Mouse (Mus musculus) cerebellum, postnatal 10 days (tissue): ENCODE results near the gene Nup93.
"Not testable (repeated sequence)": the region's sequence is repeated elsewhere in the genome, so short reads cannot be mapped to it uniquely, and the experiment has no call there.

Experiments
- DNase-seq, 2 experiments: peaks; one replicate each; pipeline ENCODE4 v3.0.0; 2021; ENCODE audit warnings: mixed read lengths in 2 of 2

Gene Nup93

DNA sequence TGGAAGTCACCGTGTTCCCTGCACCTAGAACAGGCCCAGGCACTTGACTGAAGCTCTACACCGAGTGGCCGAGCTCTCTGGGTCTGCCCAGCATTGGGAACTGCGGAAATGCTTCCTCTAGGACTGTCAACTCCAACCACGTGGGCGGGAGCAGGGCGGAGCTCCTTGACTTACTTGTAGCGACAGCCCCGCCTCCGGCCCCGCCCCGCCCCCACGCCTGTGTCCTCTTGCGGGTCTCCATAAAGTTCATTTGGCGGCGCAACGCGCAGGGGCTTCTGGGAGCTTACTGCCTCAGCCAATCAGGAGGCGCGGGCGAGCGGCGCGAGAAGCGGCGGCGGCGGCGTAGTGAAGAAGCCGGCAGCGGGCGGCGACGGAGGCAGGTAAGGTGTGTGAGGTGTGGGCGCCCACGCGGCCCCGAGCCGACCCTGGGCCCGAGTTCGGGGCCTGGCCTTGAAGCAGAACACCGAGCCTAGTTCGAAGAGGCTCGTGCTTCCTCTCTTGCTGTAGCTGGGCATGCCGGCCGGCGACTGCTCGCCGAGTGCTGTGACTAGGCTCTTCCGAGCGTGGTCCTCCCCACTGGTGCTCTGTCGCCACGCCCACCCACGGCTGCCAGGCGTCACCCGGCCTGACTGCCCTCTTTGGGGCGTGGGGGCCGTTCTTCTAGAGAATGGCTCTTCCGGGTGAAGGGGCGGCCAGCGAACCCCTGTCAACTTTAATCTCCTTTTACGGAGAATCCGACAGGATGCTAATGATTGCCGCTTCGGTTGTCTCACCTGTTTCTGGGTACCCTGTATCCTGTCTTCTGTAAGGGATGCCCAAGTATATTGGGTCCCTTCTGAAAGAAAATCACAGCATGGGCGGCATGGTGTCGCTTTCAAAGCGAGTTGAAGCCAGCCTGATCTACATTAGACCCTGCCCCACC, at the start of gene Nup93:
TSS of gene Nup93 (plus strand) at position 313 of the 922 bp plus-strand sequence.
- DNase-seq = peak; percentile 100

DNA sequence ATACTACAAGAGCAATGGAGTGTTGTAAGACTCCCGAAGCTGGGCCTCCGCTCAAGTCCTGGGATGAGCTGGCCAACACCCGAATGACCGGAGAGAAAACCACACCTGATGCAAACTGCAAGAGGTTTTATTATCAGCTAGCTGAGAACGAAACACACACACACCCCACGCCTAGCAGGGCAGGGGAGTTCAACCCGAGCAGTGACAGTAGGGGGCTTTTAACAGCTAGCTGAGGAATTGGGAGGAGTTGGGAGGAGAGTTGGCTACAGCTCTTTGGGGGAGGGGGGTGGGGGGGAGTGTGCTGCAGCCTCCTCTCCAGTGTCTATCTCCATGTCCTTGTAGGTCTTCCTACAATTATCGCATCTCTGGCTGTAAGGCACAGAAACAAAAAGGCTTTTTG, 48.6 kb upstream of the Nup93 start:
- not testable (repeated sequence) for DNase-seq

DNA sequence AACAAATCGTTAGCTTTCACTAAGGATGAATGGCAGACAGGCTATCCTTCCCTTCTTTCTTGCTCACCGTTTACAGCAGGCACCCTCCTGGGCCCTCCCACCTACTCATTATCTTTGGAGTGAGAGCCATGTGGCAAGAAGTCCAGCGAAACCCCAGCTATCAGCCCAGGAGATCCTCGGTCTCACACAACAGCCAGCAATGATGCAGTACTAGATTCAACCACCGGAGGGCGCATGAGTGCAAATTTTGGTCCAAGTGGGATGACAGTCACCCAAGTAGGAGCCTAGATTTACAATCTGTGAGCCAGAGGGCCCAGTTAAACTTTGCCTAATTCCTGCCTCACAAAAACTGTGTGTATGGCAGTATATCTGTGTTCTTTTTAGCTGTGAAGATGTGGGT, 47.1 kb upstream of the Nup93 start:
- DNase-seq = peak; percentile 94 to 96

DNA sequence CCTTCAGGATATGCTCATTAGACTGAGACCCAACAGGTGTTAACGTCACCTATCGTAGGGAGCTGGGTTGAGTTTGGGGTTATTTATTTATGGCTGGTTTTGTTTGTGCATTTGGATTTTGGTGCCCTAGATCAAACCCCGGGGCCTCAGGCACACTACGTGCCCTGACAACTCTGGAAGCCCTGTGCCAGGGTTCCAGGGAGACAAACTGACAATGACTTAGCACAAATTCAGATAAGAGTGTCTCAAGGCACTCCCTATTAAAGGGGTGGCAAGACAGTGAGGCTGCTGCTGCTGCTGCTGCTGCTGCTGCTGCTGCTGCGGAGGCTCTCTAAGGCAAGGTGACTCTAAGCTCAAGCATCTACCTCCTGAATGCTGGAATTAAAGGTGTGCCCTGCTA, 44.8 kb upstream of the Nup93 start:
- DNase-seq = no peak

DNA sequence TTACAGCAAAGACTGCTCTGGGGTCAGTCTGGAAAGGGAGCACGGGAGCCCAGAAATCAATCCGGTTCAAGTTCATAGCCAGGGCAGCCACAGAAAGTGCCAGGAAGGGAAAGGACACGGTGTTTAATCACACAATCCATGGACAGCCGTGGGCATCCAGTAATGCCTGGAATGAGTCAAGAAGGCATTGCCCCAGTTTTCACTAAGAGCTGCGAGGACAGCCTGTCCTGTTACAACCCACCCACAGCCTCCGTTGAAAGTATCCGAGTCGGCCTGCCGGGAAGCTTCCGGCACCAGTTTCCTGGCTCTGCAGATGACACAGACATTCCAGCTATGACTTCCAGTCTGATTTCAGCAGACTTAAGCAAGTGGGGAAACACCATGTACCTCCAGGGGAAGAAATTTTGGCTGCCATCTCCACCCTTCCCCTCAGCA, 43.0 kb upstream of the Nup93 start:
- DNase-seq = peak; percentile 27 to 34

DNA sequence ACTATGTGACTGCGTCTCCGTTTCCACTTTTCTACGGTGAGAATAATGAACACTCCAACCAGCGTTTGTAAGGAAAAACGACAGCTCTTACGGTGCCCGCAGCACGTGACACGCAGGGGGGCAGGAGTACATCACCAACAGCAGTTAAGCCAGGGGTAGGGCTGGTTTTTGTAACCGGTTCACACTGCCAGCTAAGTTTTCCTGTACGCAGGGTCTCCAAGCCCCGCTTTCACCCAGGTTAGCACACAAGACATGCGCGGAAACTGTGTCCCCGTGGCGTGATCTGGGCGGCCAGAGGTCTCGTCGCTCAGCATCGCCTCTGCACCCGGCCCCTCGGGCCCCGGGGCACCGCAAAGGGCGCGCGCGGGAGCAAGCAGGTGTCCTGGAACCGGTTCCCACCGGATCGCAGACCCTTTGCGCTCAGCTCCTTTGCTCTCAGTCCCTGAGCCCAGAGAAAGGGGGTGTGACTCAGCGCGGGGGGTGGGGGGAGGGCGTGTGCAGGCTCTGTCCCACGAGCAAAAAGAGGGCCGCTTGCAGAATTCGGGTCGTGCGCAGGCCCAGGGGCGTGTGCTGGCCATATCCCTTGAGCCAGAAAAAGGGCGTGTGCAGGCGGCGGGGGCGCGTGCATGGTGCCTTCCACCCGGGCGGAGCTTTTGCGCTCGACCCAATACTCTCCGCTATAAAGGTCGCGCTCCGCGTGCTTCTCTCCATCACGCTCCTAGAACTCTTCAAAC, 42.1 kb upstream of the Nup93 start, which contains the start of gene Mt2:
TSS of gene Mt2 (plus strand) at position 590 of the 734 bp plus-strand sequence.
- DNase-seq = peak; percentile 66 to 71

DNA sequence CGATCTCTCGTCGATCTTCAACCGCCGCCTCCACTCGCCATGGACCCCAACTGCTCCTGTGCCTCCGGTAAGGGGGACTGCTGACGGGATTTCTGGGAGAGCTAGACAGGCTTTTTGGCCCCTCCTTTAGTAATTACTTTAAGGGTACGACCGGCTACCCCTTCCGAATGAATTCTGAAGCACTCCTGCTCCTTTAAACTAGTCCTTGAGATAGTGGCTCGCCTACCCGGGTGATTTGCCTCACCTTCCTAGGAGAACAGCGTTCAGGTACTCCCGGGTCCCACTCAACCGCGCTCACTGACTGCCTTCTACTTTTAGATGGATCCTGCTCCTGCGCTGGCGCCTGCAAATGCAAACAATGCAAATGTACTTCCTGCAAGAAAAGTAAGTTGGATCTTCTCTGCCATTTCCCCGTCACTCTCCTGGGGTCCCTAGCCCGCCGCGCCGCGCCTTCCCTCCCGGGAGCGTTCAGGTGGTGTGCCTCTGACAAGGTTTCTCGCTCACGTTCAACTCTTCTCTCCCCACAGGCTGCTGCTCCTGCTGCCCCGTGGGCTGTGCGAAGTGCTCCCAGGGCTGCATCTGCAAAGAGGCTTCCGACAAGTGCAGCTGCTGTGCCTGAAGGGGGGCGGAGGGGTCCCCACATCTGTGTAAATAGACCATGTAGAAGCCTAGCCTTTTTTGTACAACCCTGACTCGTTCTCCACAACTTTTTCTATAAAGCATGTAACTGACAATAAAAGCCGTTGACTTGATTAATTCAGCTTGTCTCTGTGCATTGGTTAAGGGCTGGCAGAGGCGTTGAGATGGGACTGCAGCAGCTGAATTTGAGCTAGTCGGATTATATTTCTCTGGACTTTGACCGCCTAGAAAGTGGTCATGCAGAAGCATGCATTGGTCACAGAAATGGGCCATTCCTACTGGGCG, 41.3 kb upstream of the Nup93 start:
- DNase-seq = no peak

DNA sequence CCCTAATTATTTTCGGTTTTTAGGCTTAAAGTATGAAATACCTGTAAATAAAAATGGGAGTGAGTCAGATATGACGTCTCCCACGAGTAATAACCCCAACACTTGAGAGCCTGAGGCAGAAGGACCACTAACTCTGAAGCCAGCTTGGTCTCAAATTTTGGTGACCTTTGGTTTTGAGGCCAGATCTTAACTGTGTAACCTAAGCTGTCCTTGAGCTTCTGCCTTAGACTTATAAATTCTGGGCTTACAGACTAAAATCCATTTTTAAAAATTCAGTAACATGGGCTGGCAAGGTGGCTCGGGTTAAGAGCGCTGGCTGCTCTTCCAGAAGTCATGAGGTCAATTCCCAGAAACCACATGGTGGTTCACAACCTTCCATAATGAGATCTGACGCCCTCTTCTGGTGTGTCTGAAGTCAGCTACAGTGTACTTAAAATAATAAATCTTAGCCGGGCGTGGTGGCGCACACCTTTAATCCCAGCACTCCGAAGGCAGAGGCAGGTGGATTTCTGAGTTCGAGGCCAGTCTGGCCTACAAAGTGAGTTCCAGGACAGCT, 40.4 kb upstream of the Nup93 start:
- no peak for DNase-seq

DNA sequence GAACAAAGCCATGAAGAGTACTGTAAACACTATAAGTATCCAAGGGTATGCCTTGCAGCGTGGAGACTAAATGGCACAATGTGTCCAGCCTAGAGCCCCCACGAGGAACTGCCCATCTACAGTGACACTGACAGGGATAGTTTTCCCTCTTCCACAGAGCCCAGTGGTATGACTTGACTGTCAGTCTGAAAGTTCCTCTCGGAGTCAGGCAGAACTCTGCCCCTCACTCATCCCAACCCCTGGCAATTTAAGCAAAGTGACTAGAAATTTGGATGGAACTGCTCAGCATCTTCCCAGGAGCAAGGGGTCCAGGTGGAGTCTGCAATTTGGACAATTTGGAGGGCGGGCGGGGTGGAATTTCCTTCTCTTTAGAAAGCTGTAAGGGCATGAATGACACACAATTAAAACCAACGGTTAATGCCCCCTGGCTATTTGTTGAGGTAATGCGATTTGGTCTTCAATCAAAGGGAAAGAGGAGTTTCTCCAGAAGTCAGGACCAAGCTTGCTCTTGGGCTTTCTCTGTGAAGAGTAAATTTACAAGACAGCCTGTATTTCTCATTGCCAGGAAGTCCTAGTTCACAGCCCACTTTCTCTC, 39.6 kb upstream of the Nup93 start:
- no peak for DNase-seq

DNA sequence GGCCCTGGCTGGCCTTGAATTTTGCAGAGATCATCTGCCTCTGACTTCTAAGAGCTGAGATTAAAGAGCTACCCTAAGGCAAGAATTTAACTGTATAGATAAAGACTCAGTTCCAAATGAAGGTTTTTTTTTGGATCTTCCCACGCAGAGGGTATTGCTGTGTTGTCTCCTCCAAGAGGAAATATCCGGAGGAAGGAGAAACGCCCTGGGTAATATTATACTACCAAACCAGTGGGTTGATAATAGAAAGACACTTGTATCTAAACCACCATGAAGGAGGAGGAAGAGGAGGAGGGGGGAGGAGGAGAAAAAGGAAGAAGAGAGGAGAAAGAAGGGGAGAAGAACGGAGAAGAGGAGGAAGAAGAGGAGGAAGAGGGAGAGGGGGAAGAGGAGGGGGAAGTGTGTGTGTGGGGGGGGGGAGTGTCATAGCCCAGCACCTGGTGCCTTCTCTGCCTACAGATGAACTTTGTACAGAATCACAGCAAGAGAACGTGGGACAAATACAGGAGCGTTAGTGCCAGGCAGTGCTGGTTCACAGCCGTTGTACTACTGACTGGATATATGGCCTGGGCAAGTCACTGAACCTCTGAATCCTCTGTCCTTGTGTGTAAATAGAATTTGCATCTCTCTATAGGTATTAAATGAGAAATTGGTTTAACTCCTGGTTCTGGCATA, 36.5 kb upstream of the Nup93 start:
- DNase-seq = no peak

DNA sequence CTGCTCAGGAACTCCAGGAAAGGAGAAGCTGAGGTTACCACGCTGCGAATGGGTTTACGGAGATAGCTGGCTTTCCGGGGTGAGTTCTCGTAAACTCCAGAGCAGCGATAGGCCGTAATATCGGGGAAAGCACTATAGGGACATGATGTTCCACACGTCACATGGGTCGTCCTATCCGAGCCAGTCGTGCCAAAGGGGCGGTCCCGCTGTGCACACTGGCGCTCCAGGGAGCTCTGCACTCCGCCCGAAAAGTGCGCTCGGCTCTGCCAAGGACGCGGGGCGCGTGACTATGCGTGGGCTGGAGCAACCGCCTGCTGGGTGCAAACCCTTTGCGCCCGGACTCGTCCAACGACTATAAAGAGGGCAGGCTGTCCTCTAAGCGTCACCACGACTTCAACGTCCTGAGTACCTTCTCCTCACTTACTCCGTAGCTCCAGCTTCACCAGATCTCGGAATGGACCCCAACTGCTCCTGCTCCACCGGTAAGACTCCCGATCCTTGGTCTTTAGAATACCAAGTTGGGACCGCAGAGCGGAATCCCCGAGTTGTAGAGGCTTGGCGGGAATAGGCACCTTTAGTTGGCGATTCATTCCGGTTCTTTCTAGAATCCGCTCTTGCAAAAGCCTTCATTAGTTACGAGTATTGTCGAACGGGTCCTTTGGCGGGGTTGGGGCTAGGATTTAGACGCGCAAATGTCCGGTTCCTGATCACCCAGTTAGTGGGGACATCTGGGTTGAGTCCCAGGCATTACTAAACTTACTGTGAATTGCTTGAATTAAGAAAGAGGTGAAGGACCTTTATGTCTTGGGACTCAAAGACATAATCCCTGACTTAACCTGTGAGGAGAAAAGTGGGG, 35.3 kb upstream of the Nup93 start, which contains the start of gene Mt1:
TSS of gene Mt1 (plus strand) at position 226 of the 856 bp plus-strand sequence.
- DNase-seq = peak; percentile 73 to 81

DNA sequence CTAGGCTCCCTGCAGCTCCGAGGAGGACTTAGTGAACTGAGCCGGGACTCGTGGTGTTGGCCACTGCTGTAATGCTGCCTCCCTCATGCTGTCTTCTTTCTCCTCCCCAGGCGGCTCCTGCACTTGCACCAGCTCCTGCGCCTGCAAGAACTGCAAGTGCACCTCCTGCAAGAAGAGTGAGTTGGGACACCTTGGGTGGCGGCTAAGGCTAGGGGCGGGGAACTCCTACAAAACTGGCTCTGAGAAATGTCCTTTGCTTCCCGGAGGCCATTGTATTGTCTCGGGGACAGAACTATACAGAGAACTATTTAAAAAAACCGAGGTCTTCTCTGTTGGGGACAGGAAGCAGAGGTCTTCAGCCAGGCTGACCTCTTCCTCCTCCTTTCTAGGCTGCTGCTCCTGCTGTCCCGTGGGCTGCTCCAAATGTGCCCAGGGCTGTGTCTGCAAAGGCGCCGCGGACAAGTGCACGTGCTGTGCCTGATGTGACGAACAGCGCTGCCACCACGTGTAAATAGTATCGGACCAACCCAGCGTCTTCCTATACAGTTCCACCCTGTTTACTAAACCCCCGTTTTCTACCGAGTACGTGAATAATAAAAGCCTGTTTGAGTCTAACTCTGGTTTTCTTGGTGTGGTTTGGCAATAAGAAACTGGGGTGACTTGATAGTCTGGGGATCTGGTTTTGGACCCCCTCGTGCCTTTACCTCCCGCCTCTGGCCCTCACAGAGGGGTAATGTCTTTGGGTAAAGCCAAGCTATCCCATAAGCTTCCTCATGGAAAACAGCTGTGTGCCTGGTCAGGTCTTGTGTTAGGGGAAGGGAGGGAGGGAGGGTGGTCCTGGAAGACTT, 34.4 kb upstream of the Nup93 start:
- no peak for DNase-seq

DNA sequence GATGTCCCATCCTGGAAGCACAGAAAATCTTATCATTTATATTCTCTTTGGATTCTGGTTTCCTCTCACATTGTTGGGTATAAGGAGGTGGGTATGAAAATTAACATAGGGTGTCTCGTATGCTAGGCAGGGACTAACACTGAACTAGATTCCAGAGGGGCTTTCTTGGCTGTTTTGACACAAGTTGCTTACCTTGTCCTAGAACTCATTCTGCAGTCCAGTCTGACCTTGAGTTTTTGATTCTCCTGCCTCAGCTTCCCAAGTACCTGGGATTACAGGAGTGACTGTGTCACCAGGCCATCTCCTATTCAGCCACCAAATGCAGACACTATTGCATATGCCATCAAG, 33.8 kb upstream of the Nup93 start:
- no peak for DNase-seq

DNA sequence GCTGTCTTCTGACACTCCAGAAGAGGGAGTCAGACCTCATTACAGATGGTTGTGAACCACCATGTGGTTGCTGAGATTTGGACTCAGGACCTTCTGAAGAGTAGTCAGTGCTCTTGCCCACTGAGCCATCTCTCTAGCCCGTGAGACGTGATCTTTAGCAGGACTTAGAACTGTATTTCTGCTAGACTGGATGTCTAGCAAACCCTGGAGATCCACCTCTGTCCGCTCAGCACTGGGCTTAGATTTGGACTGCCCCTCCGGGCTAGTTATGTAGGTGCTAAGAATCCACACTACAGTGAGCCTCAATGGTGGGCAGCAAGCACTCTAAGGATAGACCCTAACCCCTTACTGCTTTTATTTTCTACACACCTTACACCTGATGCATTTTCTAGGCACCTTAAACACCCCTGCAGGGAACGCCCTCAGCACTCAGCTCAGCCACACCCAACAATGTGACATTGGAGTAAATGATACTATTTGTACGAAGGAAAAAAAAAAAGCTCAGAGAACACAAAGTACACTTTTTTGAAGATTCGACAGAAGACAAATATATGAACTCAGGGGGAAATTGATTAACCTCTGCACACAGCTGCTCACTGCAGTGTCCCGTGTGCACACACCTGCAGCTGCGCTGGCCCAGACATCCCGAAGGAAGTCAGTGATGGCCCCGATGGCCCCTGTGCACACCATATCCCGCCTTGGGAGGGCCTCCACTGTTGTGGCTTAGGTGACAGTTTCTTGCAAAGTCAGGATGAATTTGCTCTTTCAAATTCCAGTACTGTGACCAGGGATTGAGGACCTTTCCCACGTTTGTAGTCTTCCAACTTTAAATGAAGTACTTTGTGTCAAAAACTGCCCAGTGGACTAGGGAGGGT, 32.1 kb upstream of the Nup93 start:
- no peak for DNase-seq

DNA sequence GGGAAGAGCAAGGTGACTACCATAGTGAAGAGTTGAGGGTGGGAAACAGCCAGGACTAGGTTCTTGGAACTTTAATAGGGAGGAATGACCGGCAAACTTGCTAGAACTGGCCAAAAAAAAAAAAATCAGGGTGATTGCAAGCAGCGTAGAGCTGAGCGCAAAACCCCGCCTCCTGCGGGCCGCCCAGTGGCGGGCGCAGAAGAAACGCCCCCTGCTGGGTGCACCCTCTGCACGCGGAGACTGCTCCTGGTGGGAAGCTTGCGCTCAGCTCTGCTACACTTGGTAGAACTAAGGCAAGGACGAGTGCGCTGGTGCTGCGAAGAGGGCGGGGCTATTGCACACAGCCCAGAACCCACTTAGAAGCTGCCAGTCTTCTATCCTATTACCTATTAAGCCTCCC, 31.2 kb upstream of the Nup93 start:
- peak in 1 of 2 experiments; percentile 58 for DNase-seq

DNA sequence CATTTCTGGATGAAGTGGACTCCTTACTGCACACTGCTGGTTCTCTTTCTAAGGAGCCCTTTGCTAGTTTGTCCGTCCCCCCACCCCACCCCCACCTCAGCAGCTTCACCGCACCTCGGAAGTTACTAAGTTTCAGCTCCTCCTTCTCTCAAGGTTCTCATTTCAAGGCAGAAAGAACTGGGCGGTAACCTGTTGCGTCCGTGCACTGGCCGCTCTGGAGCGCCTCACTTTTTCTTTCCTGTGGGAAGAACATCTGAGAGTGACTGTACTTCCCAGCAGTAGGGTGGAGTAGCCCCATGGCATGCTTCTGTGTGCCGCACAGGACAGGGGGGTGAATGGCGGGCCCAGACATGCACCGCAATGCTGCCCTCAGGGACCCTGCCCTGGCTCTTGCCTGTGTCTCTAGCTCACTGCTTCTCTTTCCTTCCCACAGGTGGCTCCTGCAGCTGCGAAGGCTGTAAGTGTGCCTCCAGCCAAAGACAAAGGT, 30.0 kb upstream of the Nup93 start:
- no peak for DNase-seq

DNA sequence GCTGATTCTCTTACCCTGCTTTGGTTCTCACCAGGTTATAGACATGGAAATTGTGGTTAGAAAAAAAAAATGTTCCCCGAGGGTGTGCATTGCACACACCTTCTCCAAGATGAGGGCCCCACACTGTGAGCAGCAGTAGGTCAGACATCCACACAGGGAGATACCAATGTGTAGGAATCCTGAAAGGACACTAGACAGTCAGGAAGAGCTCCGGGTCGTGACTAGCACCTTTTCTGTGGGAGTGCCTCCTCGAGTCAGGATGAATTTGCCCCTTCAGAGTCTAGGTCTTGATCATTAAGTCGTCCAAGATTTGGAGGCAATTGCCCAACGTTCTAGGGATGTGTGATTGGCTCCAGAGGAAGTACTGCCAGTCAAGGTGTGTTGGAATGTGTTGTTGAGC, 28.6 kb upstream of the Nup93 start:
- DNase-seq = no peak

DNA sequence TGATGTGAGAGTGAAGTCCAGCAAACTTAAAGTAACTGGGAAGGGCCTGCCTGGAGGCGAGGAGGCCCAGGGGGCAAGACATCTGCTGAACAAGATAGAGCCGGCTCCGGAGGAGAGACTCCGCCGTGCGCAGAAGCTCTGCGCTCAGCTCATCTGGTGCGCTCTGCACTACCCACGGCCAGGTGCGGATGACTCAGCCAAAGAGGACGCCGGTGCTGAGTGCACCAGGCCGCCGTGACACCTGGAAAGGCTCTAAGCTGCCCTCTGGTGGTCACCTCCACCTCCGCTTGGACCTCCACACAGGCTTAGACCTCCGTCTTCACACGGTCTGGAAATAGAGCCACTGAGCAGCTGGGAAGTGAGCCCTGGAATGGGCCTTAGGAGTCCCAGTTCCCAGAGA, 27.8 kb upstream of the Nup93 start:
- peak; percentile 88 to 91 for DNase-seq
